Mouse (Mus musculus) macrophage (primary cell): Measurements from ENCODE around the gene Creld2. TPM values are rescaled to one million over a fixed set of nuclear protein-coding genes. Genes with fewer than 3 reads are reported as not detected.

Experiments used
- H3K27ac ChIP-seq: fragments of 350-480 bp; formaldehyde crosslinking; 2 replicates; pipeline ENCODE4 v1.9.0; 2021
- H3K36me3 ChIP-seq: fragments of 350-480 bp; formaldehyde crosslinking; 2 replicates; pipeline ENCODE4 v1.9.0; 2021; ENCODE audit errors: inconsistent target
- H3K4me3 ChIP-seq: fragments of 350-480 bp; formaldehyde crosslinking; 2 replicates; pipeline ENCODE4 v1.9.0; 2021; ENCODE audit errors: inconsistent target
- H3K79me2 ChIP-seq: fragments of 350-480 bp; formaldehyde crosslinking; 2 replicates; pipeline ENCODE4 v1.9.0; 2021; ENCODE audit errors: inconsistent target
- WGBS: methylation state at CpG from one replicate; pipeline ENCODE4 v1.1.7; 2026; ENCODE audit warnings: inconsistent platforms; ENCODE audit not compliant: missing documents; 5-methylcytosine and 5-hydroxymethylcytosine counted together
- polyA plus RNA-seq: library from polyadenylated mRNA; stranded (reverse); fragments of 250-400 nt; gene quantifications from 3 replicates; pipeline ENCODE4 v1.2.4, GENCODE M21; 2018; ENCODE audit warnings: inconsistent platforms

Creld2 gene
- polyA plus RNA-seq, 1 experiment from 2014 or later, result 23.5 TPM

DNA sequence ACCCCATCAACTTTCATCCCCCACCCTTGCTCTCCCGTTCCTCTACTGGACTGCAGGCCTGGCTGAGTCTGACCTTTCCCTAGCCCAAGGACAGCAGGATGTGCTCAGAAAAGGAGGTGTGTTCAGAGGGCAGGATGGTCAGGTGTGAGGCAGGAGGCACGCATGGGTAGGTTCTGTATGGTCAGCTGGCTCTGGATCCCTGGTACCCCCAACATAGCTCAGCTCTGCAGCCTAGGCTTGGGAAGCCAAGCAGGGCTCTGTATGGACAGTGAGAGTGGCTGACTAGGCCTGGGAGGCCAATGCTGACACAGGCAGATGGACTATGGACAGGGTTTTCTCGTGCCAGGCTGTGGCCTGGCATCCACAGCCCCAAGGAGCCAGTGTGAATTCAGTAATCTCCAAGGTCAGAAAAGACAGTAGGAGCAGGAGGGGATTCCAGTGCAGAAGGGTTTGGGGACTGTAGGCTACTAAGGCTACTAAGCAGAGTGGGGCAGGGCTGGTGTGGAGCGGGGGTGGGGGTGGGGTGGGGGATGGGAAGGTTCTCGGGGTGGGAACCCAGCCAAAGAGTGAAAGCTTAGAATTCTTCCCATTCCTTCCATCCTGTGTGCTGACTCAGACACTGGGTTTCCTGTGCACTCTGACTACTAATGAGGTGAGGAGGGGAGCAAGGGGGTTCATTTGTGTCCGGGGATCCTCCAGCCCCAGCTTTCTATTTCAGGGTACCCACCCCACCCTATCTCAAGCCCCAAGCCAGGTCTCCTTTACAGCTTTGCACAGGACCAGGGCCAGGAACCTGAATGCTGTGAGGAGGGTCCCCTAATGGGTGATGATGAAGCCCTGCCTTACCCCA lies 34.9 kb downstream of the Creld2 start:
- Histone ChIP-seq H3K4me3 (no peak overlapping the region), H3K36me3 (no peaks in the 10 kb centered on the region), H3K27ac (no peak overlapping the region), H3K79me2 (no peaks in the 10 kb centered on the region)
- WGBS, result 51% methylated on average over 6 of the region's 6 CpGs

DNA sequence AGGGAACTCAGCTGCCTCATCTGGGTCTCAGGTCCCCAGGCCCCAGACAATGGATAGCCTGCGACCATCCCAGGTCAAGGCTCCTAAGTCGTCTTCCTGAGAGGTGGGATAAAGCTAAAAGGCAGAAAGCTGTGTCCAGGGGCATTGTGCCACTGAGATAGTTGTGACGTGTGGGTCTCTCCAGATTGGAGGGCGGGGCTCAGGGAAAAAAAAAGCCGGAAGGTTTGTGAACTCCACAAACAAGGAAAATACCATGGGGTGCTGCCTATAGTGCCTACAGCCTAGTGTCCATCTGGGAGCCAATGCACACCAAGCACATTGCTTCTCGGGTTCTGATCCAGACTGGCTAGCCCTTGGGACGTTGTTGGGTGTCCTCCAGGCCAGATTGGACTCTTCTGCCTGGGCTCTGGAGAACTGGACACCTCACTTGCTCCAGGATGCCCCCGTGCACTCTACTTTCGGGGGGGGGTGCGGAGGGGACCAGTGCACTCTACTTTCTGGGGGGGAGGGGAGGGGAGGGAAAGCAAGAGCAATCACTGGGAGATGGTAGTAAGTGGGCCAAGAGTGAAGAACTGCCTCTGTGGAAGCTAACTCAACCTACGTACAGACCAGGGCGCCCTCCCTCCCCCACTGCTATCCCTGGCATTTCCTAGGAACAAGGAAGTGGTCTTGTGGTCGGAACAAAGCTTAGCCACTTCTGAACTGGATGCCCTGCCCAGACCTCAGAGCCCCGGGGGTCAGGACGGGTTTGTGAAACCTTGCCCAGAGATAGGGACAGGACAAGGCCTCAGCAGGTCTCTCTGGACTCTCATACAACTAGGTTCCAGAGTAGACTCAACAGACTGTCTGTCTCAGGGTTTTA lies 35.8 kb downstream of the Creld2 start:
- H3K79me2 ChIP-seq, result no peaks in the 10 kb centered on the region
- 67% methylated on average over 13 of the region's 15 CpGs for WGBS
- H3K4me3 ChIP-seq, result no peak overlapping the region
- H3K27ac ChIP-seq, result no peak overlapping the region
- H3K36me3 ChIP-seq, result no peaks in the 10 kb centered on the region

DNA sequence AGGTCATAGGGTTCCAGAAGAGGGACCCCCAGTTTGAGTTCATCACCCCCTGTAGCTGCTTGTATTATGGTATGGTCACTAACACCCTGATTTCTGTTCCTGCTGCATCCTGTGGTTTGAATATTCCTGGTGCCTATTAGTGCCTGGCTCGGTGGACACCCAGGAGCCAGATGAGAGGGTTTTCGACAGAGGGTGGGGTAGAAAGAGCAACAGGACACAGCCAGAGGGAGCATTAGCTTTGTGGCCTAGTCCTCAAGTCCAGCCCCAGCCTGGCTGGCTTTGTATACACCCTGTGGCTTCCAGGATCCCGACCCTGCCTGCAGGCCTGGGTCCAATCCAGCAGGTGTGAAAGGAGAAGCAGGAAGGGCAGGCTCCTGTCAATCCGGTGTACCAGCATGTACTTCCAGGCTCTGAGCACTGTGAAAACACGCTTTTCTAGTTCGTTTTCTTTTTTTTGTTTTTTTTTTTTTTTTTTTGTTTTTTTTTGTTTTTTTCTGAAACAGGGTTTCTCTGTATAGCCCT lies 36.5 kb downstream of the Creld2 start:
- no peaks in the 10 kb centered on the region for H3K79me2 ChIP-seq
- WGBS, result 75% methylated on average over 6 of the region's 6 CpGs
- H3K36me3 ChIP-seq, result no peaks in the 10 kb centered on the region
- no peak overlapping the region for H3K27ac ChIP-seq
- no peak overlapping the region for H3K4me3 ChIP-seq

DNA sequence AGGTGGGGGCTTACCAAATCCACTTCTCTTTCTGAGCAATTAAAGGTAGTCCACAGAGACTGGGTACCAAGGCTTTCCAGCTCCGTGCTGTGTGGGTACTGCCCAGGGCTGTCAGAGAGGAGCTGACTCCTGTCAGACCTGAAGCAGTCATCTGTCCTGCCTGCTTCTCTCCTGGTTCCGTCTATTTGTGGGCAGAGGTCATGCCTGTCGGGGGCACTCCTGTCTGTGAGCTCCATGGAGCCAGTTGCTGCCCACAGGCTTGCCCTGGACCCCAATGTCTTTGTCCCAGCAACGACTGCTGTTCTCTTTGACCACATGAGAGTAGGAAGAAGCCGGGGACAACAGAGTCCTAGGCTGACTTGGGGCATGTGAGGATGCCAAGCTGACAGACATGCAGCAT lies 37.2 kb downstream of the Creld2 start:
- WGBS, result 83% methylated on average over 5 of the region's 5 CpGs
- Histone ChIP-seq H3K36me3 (no peaks in the 10 kb centered on the region), H3K4me3 (no peak overlapping the region), H3K79me2 (no peaks in the 10 kb centered on the region), H3K27ac (no peak overlapping the region)

DNA sequence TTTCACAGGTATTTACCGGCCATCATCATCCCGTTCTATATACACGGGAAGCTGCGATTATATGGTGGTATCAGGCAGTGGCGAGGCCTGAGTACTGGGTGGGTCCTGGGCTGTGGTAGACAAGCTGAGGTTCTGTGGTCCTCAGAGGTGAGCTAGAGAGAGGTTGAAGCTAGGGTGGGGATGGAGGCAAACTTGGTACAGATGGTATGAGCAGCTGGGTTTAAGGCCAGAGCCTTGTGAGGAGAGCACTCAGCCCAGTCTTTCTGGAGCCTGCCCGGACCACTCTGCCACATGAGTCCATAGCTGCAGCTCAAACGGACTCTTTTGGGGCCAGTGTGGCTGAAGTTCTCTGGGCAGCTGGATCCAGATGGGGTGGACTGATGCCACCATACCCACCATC lies 37.9 kb downstream of the Creld2 start:
- H3K36me3 ChIP-seq, result no peaks in the 10 kb centered on the region
- no peak overlapping the region for H3K4me3 ChIP-seq
- H3K79me2 ChIP-seq, result no peaks in the 10 kb centered on the region
- WGBS, result 86% methylated on average over 7 of the region's 7 CpGs
- H3K27ac ChIP-seq, result no peak overlapping the region

DNA sequence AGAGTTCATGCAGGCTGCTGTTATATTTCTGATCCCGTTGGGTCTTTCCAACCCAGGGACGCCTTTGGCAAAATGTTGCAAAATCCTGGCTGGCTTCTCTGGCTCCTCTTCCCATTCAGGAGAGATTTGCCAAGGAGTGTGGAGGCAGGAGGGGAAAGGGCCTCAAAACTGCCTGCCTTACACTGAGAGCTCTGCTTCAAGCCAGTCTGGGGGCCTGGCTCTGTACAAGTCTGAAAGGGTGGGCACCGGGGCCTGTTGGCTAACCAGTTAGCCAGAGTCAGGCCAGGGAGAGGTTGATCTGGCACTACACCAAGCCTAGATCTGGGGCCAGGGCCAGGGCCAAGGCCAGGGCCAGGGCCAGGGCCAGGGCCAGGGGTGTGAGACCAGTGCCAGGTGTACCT lies 38.7 kb downstream of the Creld2 start:
- H3K4me3 ChIP-seq, result no peak overlapping the region
- no peaks in the 10 kb centered on the region for H3K79me2 ChIP-seq
- no peak overlapping the region for H3K27ac ChIP-seq
- no peaks in the 10 kb centered on the region for H3K36me3 ChIP-seq
- WGBS, result 87% methylated on average over 3 of the region's 3 CpGs

DNA sequence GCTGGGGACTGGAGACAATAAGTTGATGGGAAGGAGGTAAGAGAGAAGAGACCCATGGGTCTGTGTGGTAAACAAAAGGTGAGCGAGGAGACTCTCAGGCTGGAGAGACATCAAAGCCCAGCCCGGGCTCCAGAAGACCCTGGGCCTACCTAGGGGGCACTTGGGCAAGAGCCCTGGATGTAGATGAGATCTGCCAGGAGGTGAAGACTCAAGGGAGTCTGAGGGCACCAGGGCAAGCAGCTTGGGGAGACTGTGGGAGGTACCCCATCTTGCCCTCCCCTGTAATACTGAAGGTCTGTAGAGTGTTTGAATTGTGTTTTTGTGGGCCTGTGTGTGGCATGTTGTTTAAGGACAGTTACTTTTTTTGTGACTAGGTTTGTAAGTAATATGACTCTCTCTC lies 39.3 kb downstream of the Creld2 start:
- WGBS, result 81% methylated on average over 2 of the region's 2 CpGs
- H3K4me3 ChIP-seq, result no peak overlapping the region
- no peak overlapping the region for H3K27ac ChIP-seq
- H3K36me3 ChIP-seq, result no peaks in the 10 kb centered on the region
- H3K79me2 ChIP-seq, result no peaks in the 10 kb centered on the region

DNA sequence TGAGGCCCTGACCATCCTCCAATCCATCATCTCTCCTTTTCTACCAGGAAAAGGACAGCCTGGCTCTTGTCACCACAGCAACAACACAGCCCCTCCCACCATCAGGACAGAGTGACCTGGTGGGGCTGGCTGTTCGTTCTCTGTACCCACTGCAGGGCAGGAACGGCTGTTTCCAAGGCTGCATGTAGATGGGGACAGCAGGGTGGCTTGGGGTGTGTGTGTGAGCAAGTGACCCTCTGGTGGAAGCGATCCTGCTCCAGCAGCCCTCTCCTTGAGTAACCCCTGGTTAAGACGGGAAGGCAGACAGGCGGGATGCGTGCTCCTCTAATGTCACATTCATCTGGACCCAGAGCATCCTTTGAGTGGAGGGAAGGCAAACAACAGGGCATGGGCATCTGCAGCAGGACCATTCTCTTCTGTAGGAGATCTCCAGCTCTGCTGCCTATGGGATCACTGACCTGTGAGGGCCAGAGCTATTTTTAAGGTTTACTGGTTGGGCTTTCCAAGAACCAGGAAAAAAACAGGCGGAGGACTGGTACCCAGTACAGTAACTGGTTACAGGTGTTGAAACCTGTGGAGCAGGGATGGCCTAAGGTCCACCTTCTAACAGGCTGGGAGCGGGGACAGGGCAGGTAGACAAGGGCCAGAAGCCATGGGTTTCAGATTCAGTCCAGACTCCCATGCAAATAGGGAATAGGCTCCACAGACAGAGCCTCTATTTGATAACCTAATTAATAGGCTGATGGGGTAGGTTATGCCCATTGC lies 39.9 kb downstream of the Creld2 start:
- no peaks in the 10 kb centered on the region; the same call in 1 of the 2 replicates for H3K79me2 ChIP-seq
- H3K36me3 ChIP-seq, result no peaks in the 10 kb centered on the region
- H3K4me3 ChIP-seq, result no peak overlapping the region
- 95% methylated on average over 8 of the region's 8 CpGs for WGBS
- no peak overlapping the region for H3K27ac ChIP-seq

DNA sequence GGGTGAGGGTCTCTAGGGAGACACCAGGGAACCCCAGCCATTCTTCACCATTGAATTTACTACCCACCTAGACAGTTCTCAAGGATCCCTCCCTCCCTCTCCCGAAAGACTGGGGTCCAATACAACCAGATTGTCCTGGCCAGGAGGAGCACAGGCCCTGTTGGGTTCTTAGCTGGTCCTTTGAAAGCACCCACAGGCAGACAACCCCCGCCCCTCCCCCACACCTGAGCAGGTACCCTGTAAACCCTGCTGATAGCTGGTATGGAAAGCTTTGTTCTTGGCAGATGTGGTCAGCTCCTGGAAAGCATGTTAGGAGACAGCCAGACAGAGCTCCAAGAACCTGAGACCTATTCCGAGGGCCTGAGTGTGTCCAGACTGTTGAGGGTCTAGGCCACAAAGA lies 41.3 kb downstream of the Creld2 start:
- H3K27ac ChIP-seq, result no peak overlapping the region
- H3K79me2 ChIP-seq, result no peaks in the 10 kb centered on the region; the same call in 1 of the 2 replicates
- H3K4me3 ChIP-seq, result no peak overlapping the region
- WGBS, result 97% methylated on average over 3 of the region's 3 CpGs
- peaks cover 4% of the 10 kb centered on the region; the same call in 1 of the 2 replicates for H3K36me3 ChIP-seq

DNA sequence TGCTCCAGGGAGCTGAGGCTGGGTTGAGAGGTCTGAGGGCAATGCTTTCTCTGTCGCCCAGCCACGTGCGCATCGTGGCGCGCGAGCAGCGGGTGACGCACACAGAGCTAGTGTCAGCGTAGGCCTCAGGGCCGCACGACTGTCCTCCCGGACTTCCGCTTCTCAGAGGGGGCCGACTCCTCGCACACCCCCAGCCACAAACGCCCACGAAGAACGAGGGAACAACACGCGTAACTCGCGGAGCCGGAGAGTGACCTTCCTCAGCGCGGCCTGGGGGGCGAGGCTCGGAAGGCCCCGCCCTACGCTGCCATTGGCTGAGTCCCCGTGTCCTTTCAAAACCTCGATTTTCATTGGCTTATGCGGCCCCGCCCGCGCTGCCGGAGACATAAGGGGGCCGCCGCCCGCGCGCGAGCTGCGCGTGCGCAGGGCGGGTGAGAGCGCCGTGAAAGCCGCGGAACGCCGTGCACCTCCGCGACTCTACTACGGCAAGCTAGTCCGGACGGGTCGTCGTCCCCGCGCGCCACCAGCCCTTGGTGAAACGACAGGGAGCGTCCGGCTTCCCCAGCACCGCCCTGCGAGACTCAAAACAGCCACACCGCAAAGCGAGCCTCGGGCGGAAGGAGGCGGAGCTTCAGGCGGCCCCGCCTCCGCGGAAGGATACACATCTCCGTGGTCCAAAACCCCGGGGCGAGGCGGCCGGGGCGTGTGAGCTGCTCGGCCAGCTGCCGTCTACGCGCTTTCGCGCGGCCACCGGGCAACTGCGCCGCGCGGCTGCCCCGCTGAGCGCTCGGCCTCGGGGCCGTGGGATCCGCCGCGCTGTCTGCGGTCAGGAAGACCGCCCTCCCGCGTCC lies 42.6 kb downstream of the Creld2 start, which contains the start of gene Pim3:
Pim3 (plus strand) TSS at position 415 of the 851 bp plus-strand sequence.
- H3K27ac ChIP-seq, result peak within 1 kb of the TSS; percentile 51
- H3K79me2 ChIP-seq, result no peaks in the 10 kb centered on the region; the same call in 1 of the 2 replicates
- peaks cover 4% of the 10 kb centered on the region; the same call in 1 of the 2 replicates for H3K36me3 ChIP-seq
- peak within 1 kb of the TSS; percentile 24 for H3K4me3 ChIP-seq
- WGBS, result under 1% methylated on average over 97 of the region's 107 CpGs

DNA sequence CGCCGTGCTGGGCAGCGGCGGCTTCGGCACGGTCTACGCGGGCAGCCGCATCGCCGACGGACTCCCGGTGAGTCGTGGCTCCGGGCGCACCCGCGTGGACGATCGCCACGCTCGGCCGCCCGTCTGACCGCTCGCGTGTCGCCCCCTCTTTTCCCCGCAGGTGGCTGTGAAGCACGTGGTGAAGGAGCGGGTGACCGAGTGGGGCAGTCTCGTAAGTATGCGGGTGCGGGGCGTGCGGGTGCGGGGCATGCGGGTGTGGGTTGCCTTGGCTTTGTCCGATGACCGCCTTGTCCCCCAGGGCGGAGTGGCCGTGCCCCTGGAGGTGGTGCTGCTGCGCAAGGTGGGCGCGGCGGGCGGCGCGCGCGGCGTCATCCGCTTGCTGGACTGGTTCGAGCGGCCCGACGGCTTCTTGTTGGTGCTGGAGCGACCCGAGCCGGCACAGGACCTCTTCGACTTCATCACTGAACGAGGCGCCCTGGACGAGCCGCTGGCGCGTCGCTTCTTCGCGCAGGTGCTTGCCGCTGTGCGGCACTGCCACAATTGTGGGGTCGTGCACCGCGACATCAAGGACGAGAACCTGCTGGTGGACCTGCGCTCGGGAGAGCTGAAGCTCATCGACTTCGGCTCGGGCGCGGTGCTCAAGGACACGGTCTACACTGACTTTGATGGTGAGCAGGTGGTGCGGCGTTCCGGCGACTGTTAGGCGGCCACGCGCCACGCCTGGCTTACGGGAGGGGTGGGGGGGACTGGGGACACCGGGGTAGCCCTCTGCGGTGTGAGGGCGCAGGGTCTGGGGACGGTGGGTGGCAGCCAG lies 43.6 kb downstream of the Creld2 start:
- 2% methylated on average over 98 of the region's 98 CpGs for WGBS
- Histone ChIP-seq H3K79me2 (no peaks in the 10 kb centered on the region; the same call in 1 of the 2 replicates), H3K36me3 (peaks cover 4% of the 10 kb centered on the region; the same call in 1 of the 2 replicates), H3K27ac (no peak overlapping the region), H3K4me3 (peak overlapping the region; percentile 24)

DNA sequence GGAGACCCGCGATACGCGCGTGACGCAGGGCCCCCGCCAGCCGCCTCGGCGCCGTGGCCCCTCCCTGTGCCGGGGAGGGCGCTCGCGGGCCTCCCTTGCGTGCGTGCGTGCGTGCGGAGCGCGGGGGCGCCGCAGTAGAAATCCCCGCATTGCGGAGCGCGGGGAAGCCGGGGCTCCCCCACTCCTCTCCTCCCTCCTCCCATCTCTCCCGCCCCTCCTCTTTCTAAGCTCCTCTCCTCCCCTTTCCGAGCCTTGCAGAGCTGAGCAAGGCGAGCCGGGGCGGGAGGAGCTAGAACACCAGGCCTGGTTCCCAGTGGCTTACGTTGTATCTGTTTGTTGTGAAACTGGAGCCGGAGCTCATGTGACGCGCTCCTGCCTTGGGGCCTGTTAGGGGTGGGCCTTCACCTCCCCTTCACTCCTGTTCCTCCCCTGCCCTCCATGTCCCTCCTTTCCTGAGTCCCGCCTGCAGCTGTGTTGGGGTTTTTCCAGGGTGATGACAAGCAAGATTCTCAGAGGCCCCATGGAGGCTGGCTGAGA lies 44.3 kb downstream of the Creld2 start:
- H3K79me2 ChIP-seq, result no peaks in the 10 kb centered on the region; the same call in 1 of the 2 replicates
- WGBS, result 2% methylated on average over 30 of the region's 39 CpGs
- H3K27ac ChIP-seq, result peak overlapping the region; percentile 33
- peaks cover 4% of the 10 kb centered on the region; the same call in 1 of the 2 replicates for H3K36me3 ChIP-seq
- peak overlapping the region; percentile 15; the same call in 1 of the 2 replicates for H3K4me3 ChIP-seq
